Mouse (Mus musculus): ENCODE measurements around the gene Kansl1. TPM values are rescaled to one million over a fixed set of nuclear protein-coding genes. Genes with fewer than 3 reads are reported as not detected.

Gene Kansl1
- 32.1 and 33.8 TPM in 2 replicates for polyA plus RNA-seq (2015; fragmentation: Nextera tagmentation; extraction: Ambion mirVana)

DNA sequence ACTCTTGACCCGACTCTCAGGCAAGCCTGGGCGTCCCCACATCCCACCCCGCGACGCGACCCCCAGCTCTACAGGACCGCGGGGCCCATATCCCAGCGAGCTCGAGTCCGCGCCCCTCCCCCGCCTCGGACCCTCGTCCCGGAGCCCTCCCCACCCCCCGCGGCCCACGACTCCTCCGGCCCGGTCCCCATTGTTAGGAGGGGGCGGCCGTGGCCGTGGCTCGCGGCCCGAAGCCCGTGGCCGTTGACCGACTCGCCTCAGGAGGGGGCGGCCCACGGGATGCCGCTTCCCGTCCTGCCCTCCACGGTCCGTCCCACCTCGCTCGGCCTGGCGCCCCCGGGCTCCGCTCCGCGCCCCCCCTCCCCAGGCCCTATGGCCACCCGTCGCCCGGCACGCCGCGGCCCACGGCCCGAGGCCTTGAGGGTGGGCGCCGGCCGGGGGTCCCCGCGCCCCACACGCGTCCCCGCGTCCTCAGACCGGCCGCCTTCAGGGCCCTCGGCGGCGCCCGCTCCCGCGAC lies at the start of gene Kansl1:
Gene Kansl1, minus strand, starts transcription at position 111 of the 518 bp plus-strand sequence.
- Histone ChIP-seq H3K27ac (peak within 1 kb of the TSS; percentile 75), H3K4me3 (replicated peaks) (peak within 1 kb of the TSS; percentile 96), H3K36me3 (peaks cover 11% of the 10 kb centered on the region), H3K9me3 (no peaks in the 10 kb centered on the region), H3K4me1 (replicated peaks) (peaks cover 35% of the 10 kb centered on the region), H3K27me3 (no peaks in the 10 kb centered on the region), H3K4me2 (replicated peaks) (peak within 1 kb of the TSS; percentile 75), H3K9ac (replicated peaks) (peak within 1 kb of the TSS; percentile 97)
- WGBS: under 1% methylated on average over 50 of the region's 69 CpGs
- peak; percentile 86 for ATAC-seq

DNA sequence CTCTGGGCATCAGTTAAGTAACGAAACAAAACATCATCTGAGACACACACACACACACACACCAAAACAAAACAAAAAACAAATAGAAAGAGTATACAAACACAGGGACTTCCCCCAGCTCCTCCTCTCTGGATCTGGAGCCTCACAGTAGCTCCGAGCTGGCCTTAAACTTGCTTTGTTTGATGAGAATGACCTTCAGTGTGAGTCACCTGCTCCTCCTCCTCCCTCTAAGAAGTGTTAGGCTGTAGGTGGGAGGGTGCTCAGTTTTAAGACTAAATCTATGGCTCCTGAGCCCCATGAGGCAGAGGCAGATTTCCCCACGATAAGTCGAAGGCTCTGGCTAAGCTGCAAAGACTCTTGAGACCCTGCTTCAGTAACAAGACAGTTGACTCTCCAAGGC lies 43.8 kb upstream of the Kansl1 start:
- H3K27ac ChIP-seq: no peak overlapping the region
- peaks cover 83% of the 10 kb centered on the region for H3K36me3 ChIP-seq
- no peaks in the 10 kb centered on the region for H3K4me1 ChIP-seq (replicated peaks)
- H3K4me2 ChIP-seq (replicated peaks): no peak overlapping the region
- no peak for ATAC-seq
- H3K9ac ChIP-seq (replicated peaks): no peak overlapping the region
- H3K9me3 ChIP-seq: no peaks in the 10 kb centered on the region
- WGBS: 90% methylated on average over 4 of the region's 4 CpGs
- H3K4me3 ChIP-seq (replicated peaks): no peak overlapping the region
- no peaks in the 10 kb centered on the region for H3K27me3 ChIP-seq

DNA sequence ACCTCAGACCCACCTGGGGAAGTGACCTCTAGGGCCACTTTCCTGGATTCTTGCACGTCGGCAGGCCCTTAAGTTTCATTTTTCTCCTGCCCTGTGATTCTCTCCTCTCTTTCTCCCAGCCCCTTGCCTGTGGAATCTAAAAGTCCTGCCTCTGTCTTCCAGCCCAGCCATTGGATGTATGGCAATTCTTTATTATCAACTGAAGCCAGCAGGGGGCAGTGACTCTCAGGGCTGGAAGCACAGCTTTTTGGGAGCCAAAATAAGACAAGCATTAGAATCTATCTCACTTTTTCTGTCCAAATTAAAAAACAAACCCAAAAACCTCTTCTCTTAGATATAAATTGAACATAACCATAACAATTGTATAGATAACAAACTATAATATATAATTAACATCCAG lies 41.9 kb upstream of the Kansl1 start:
- Histone ChIP-seq H3K27ac (no peak overlapping the region), H3K4me3 (replicated peaks) (no peak overlapping the region), H3K27me3 (no peaks in the 10 kb centered on the region), H3K4me1 (replicated peaks) (no peaks in the 10 kb centered on the region), H3K9ac (replicated peaks) (no peak overlapping the region), H3K9me3 (no peaks in the 10 kb centered on the region), H3K36me3 (peaks cover 80% of the 10 kb centered on the region), H3K4me2 (replicated peaks) (no peak overlapping the region)
- ATAC-seq: no peak
- WGBS: 92% methylated on average over 2 of the region's 2 CpGs

DNA sequence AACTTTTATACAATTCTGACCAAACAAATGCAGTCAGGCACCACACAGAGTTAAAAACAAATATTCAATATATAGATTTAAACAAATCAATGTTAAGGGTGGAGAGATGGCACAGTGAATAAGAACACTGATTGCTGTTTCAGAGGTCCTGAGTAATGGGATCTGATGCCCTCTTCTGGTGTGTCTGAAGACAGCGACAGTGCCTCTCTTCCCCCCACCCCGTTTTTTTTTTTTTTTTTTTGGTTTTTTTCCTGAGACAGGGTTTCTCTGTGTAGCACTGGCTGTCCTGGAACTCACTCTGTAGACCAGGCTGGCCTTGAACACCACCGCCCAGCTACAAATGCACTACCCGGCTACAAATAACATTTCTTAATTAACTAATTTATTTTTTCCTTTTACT lies 39.8 kb upstream of the Kansl1 start:
- H3K9ac ChIP-seq (replicated peaks): no peak overlapping the region
- H3K36me3 ChIP-seq: peaks cover 76% of the 10 kb centered on the region

DNA sequence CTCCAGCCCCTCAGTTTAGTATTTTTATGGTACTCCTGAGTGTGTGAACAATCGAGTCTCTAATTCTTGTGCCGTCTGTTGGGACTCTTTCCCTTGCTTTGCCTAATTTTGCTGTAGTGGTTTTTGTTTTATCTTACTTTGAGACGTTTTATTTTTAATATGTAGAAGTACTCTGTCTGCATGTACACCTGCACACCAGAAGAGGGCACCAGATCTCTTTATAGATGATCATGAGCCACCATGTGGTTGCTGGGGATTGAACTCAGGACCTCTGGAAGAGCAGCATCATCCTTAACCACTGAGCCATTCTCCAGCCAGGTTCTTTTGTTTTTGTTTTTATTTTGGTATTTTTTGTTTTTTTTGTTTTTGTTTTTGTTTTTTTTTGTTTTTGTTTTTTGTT lies 19.6 kb upstream of the Kansl1 start:
- H3K36me3 ChIP-seq: no peaks in the 10 kb centered on the region
- no peak overlapping the region for H3K27ac ChIP-seq
- H3K4me2 ChIP-seq (replicated peaks): no peak overlapping the region
- 88% methylated on average over 3 of the region's 3 CpGs for WGBS
- ATAC-seq: no peak
- no peak overlapping the region for H3K4me3 ChIP-seq (replicated peaks)
- H3K4me1 ChIP-seq (replicated peaks): no peaks in the 10 kb centered on the region
- no peaks in the 10 kb centered on the region for H3K27me3 ChIP-seq
- peaks cover 6% of the 10 kb centered on the region for H3K9me3 ChIP-seq
- H3K9ac ChIP-seq (replicated peaks): no peak overlapping the region

More for the DNA sequence above, 39.8 kb upstream of the Kansl1 start:
- Histone ChIP-seq H3K4me1 (replicated peaks) (no peaks in the 10 kb centered on the region), H3K27ac (no peak overlapping the region), H3K4me3 (replicated peaks) (no peak overlapping the region), H3K9me3 (no peaks in the 10 kb centered on the region), H3K4me2 (replicated peaks) (no peak overlapping the region), H3K27me3 (no peaks in the 10 kb centered on the region)
- WGBS: 88% methylated on average over 4 of the region's 4 CpGs
- no peak for ATAC-seq

DNA sequence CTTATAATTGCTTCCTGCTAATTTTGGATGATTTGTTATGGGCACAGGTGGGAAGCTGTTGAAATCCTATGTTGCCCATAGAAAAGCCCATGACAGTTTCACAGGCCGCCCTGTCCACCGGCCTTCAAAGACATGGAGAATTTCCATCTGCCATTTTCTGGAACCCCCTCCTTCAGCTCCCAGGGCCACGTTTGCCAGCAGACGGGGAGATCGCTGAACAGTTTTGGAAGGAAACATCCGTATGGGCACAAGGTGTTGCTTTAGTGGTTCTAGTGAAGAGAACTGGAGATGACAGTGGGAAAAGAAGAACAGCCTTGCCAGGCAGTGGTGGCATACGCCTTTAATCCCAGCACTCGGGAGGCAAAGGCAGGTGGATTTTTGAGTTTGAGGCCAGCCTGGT lies 13.3 kb upstream of the Kansl1 start:
- Histone ChIP-seq H3K4me1 (replicated peaks) (no peaks in the 10 kb centered on the region), H3K36me3 (no peaks in the 10 kb centered on the region), H3K4me2 (replicated peaks) (no peak overlapping the region), H3K27ac (no peak overlapping the region), H3K27me3 (no peaks in the 10 kb centered on the region), H3K4me3 (replicated peaks) (no peak overlapping the region), H3K9me3 (peaks cover 6% of the 10 kb centered on the region), H3K9ac (replicated peaks) (no peak overlapping the region)
- WGBS: 90% methylated on average over 8 of the region's 8 CpGs
- ATAC-seq: no peak

DNA sequence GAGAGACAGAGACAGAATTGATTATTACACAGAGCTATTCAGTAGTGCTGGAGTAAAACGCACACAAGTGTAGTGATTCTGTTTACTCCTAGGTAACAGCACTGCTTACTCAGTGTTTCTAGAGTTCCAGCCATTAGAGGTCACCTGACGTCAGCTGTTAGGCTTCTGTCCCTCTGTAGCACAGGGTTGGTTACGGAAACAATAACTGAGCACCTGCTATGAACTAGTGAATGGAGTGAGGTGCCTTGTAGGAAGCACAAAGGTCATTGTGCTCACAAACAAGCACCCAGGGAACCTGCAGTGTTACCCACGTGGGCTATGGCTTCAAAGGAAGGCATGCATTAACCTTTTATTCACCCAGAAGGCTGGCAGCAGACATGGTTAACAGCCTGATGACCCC lies 10.8 kb upstream of the Kansl1 start:
- WGBS: 64% methylated on average over 4 of the region's 4 CpGs
- Histone ChIP-seq H3K36me3 (no peaks in the 10 kb centered on the region), H3K4me2 (replicated peaks) (no peak overlapping the region)

DNA sequence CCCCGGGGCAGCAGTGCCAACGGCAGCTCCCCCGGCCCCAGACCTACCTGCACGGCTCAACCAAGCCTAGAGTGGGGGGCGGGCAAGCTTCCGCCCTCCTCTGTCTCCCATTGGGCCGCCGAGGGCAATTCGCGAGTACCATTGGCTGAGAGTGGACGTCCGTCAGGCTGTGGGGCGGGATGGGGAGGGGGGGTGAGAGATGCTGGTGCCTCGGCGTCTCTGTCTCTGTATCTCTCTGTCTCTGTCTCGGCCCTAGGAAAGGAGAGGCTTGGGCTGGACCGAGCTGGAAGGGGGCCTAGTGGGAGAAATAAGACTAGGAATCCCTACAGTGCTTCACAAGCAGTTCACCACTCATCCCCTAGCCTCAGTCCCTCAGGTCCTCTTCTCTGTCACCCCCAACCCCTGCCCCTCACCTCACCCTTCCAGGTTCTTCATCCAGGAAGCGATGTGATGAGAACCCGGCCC lies 742 bp upstream of the Kansl1 start:
- WGBS: 3% methylated on average over 16 of the region's 19 CpGs
- H3K4me2 ChIP-seq (replicated peaks): peak overlapping the region; percentile 75

More for the DNA sequence above, 10.8 kb upstream of the Kansl1 start:
- ATAC-seq: no peak
- Histone ChIP-seq H3K9ac (replicated peaks) (no peak overlapping the region), H3K4me3 (replicated peaks) (no peak overlapping the region), H3K4me1 (replicated peaks) (no peaks in the 10 kb centered on the region), H3K9me3 (no peaks in the 10 kb centered on the region), H3K27ac (no peak overlapping the region), H3K27me3 (no peaks in the 10 kb centered on the region)

DNA sequence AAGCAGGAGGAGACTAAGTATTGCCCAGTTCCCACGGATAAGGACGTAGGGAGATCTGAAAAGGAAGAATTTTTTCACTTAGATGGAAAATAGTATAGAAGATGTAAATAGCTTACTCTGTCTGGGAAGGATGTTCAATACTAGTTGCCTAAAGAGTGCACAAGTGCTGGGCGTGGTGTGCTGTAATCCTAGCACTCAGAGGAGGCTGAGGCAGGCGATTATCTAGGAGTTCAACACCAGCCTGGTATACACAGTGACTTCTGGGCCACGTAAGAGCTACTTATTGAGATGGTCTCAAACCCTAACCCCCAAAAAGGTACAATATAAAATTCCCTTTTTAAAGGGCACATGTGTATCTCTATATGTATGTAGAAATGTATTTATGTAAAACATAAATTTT lies 963 bp downstream of the Kansl1 start:
- Histone ChIP-seq H3K4me2 (replicated peaks) (peak overlapping the region; percentile 28), H3K36me3 (peaks cover 11% of the 10 kb centered on the region), H3K9me3 (no peaks in the 10 kb centered on the region), H3K27me3 (no peaks in the 10 kb centered on the region), H3K4me3 (replicated peaks) (no peak overlapping the region), H3K9ac (replicated peaks) (no peak overlapping the region), H3K27ac (no peak overlapping the region), H3K4me1 (replicated peaks) (peaks cover 38% of the 10 kb centered on the region)
- 81% methylated on average over 5 of the region's 5 CpGs for WGBS
- no peak for ATAC-seq

More for the DNA sequence above, 742 bp upstream of the Kansl1 start:
- Histone ChIP-seq H3K36me3 (peaks cover 10% of the 10 kb centered on the region), H3K9ac (replicated peaks) (peak overlapping the region; percentile 97), H3K4me1 (replicated peaks) (peaks cover 30% of the 10 kb centered on the region), H3K27me3 (no peaks in the 10 kb centered on the region), H3K4me3 (replicated peaks) (peak overlapping the region; percentile 96), H3K27ac (peak overlapping the region; percentile 75), H3K9me3 (no peaks in the 10 kb centered on the region)
- ATAC-seq: peak; percentile 100

DNA sequence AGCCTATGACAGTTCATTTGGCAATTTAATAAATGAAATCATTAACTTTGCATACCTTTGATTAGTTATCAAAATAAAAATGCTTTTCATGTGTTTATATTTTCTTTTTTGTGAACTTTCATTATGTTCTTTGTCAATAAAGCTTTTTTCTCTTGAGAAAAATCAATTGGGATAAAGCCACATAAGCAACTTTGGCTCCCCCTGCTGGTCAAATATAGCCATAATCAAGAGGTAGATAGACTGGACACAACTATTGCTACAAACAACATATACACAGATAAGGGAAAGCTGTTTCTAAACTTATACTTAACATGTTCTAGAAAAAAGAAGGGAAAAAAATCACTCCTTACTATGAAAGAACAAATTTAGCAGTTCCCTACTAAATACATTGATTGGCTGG lies 7.1 kb downstream of the Kansl1 start:
- Histone ChIP-seq H3K9me3 (no peaks in the 10 kb centered on the region), H3K4me3 (replicated peaks) (no peak overlapping the region), H3K36me3 (peaks cover 8% of the 10 kb centered on the region), H3K27ac (no peak overlapping the region), H3K27me3 (no peaks in the 10 kb centered on the region), H3K4me1 (replicated peaks) (peaks cover 17% of the 10 kb centered on the region), H3K4me2 (replicated peaks) (no peak overlapping the region), H3K9ac (replicated peaks) (no peak overlapping the region)
- no peak for ATAC-seq

DNA sequence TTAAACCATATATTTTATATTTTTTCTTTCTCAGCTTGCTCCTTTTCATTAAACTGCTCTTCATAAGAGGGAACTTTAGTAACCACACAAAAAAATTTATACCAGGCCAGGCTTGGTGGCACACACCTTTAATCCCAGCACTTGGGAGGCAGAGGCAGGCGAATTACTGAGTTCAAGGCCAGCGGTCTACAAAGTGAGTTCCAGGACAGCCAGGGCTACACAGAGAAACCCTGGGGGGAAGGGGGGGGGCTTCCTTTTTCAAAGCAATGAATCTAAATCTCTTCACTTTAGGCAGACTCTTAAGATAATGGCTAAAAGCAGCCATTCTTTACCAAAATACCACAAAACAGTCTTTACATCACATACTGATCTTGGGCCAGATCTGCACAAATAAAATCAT lies 9.0 kb downstream of the Kansl1 start:
- Histone ChIP-seq H3K27me3 (no peaks in the 10 kb centered on the region), H3K9ac (replicated peaks) (no peak overlapping the region), H3K9me3 (no peaks in the 10 kb centered on the region), H3K27ac (no peak overlapping the region), H3K4me2 (replicated peaks) (no peak overlapping the region), H3K4me1 (replicated peaks) (peaks cover 11% of the 10 kb centered on the region; the same call in 1 of the 2 replicates), H3K36me3 (peaks cover 4% of the 10 kb centered on the region; the same call in 1 of the 2 replicates), H3K4me3 (replicated peaks) (no peak overlapping the region)
- no peak for ATAC-seq
- 97% methylated on average over 2 of the region's 2 CpGs for WGBS

DNA sequence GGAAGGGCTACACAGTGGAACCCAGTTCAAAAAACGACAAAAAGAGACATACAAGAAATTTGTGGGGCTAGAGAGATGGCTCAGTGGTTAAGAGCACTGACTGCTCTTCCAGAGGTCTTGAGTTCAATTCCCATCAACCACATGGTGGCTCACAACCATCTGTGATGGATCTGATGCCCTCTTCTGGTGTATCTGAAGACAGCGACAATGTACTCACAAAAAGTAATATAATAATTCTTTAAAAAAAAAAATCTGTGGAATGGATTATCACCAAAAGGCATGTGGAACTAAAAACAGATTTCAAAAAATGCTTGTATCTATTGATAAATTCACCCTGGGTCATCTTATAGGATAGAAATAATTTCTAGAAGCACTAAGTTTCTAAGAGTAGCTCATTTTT lies 10.2 kb downstream of the Kansl1 start:
- peaks cover 3% of the 10 kb centered on the region; the same call in 1 of the 2 replicates for H3K4me1 ChIP-seq (replicated peaks)
- H3K27me3 ChIP-seq: no peaks in the 10 kb centered on the region
- no peak overlapping the region for H3K4me2 ChIP-seq (replicated peaks)
- WGBS: 76% methylated on average over 2 of the region's 2 CpGs
- no peaks in the 10 kb centered on the region for H3K9me3 ChIP-seq
- no peaks in the 10 kb centered on the region; the same call in 1 of the 2 replicates for H3K36me3 ChIP-seq
- H3K9ac ChIP-seq (replicated peaks): no peak overlapping the region
- no peak overlapping the region for H3K27ac ChIP-seq
- H3K4me3 ChIP-seq (replicated peaks): no peak overlapping the region
- ATAC-seq: no peak

DNA sequence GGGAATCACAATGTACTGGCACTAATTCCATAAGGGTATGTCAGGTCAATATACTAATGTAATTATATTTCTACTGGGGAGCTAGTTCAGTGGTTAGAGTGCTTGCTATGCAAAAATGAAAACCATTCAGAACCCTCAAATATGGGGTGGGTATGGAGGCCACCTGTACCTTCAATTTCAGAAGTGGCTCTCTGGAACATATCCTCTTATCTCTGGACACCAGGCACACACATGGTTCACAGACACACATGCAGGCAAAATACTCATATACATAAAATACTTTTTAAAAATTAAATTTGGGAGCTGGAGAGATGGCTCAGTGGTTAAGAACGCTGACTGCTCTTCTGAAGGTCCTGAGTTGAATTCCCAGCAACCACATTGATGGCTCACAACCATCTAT lies 16.0 kb downstream of the Kansl1 start:
- H3K9me3 ChIP-seq: no peaks in the 10 kb centered on the region
- WGBS: 97% methylated on average over 1 of the region's 1 CpGs

More for the DNA sequence above, 16.0 kb downstream of the Kansl1 start:
- Histone ChIP-seq H3K4me3 (replicated peaks) (no peak overlapping the region), H3K4me1 (replicated peaks) (no peaks in the 10 kb centered on the region), H3K36me3 (peaks cover 5% of the 10 kb centered on the region; the same call in 1 of the 2 replicates), H3K9ac (replicated peaks) (no peak overlapping the region), H3K27ac (no peak overlapping the region), H3K27me3 (no peaks in the 10 kb centered on the region), H3K4me2 (replicated peaks) (no peak overlapping the region)
- ATAC-seq: no peak
